ENCODE assay signal across 12 mouse cellular contexts in the genomic region with DNA sequence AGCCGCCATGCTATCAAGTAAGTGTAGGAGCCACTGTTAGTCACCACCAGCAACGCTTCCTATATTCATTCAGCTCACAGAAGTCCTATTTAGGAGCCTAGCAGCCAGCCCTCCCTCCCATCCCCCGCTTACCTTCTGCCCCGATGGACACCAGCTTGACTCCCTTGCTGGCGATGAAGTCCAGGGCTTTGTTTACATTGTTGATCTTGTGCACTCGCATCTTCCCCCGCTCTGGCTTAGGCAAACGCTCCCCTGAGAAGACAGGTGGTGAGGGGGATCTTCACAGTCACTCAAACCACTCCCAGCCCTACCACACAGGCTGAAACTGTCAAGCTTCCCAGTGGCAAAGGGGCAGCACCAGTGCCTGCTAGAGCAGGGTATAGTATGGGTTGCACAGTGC. TPM values are rescaled to one million over a fixed set of nuclear protein-coding genes. Genes with fewer than 3 reads are reported as not detected.
A peak's percentile ranks its signal among the peaks of the same experiment; 100 is the strongest.
DNase-seq lines count a peak whose midpoint lies in the region; ATAC-seq and TF ChIP-seq lines count a peak whose summit lies in the region.
"Had no signal": no experiment of that assay in that cellular context is flagged by ENCODE, and none has a peak within 500 bp of the region (broad histone marks: within the 10 kb centered on the region; RNA-seq: fewer than 3 reads in every experiment).

No protein-coding gene starts in this region.

- H3K9ac ChIP-seq in heart, adult 2 months (ENCODE audit: low read depth, low read length): no peak overlapping the region
- H3K9ac ChIP-seq in heart, embryonic 11.5 days (ENCODE audit: low read depth, low read length): no peak overlapping the region
- no peak overlapping the region for H3K9ac ChIP-seq in kidney, postnatal 0 days (ENCODE audit: low read depth, low read length)
- H3K9ac ChIP-seq in embryonic facial prominence, embryonic 15.5 days: no peak overlapping the region
- no peak overlapping the region for H3K9ac ChIP-seq in neural tube, embryonic 14.5 days (replicated peaks; ENCODE audit: low read depth, low read length)
- H3K9ac ChIP-seq: midbrain, embryonic 12.5 days had no signal

- H3K36me3 ChIP-seq in heart, adult 2 months (ENCODE audit: control insufficient read depth, insufficient read depth, low read length): peaks cover 40% of the 10 kb centered on the region
- peaks cover 36% of the 10 kb centered on the region for H3K36me3 ChIP-seq in heart, embryonic 11.5 days (ENCODE audit: control insufficient read depth, insufficient read depth, low read length)
- H3K36me3 ChIP-seq in kidney, postnatal 0 days (ENCODE audit: insufficient read depth, low read length): peaks cover 43% of the 10 kb centered on the region
- peaks cover 46% of the 10 kb centered on the region for H3K36me3 ChIP-seq in embryonic facial prominence, embryonic 15.5 days
- H3K36me3 ChIP-seq in neural tube, embryonic 14.5 days (ENCODE audit: control insufficient read depth, insufficient read depth, low read length): peaks cover 29% of the 10 kb centered on the region

- TF ChIP-seq CTCF in heart, adult 2 months (IDR thresholded peaks at IDR 0.05): no peak
- TF ChIP-seq CTCF in kidney, postnatal 0 days (IDR thresholded peaks at IDR 0.05; ENCODE audit: low read depth): no peak

- no peaks in the 10 kb centered on the region for H3K9me3 ChIP-seq in heart, embryonic 11.5 days (replicated peaks; ENCODE audit: control insufficient read depth, low read length)
- H3K9me3 ChIP-seq in kidney, postnatal 0 days (replicated peaks; ENCODE audit: low read length): no peaks in the 10 kb centered on the region
- no peaks in the 10 kb centered on the region for H3K9me3 ChIP-seq in embryonic facial prominence, embryonic 15.5 days (replicated peaks)
- no peaks in the 10 kb centered on the region for H3K9me3 ChIP-seq in neural tube, embryonic 14.5 days (ENCODE audit: control insufficient read depth, low read length)
- H3K9me3 ChIP-seq: midbrain, embryonic 12.5 days had no signal

- peaks cover 57% of the 10 kb centered on the region for H3K4me1 ChIP-seq in heart, adult 2 months (ENCODE audit: control insufficient read depth, insufficient read depth, low read length)
- H3K4me1 ChIP-seq in heart, embryonic 11.5 days (ENCODE audit: control insufficient read depth, insufficient read depth, low read length): peaks cover 64% of the 10 kb centered on the region
- H3K4me1 ChIP-seq in kidney, postnatal 0 days (replicated peaks; ENCODE audit: insufficient read depth, low read length): peaks cover 37% of the 10 kb centered on the region
- peaks cover 74% of the 10 kb centered on the region for H3K4me1 ChIP-seq in embryonic facial prominence, embryonic 15.5 days
- peaks cover 17% of the 10 kb centered on the region for H3K4me1 ChIP-seq in neural tube, embryonic 14.5 days (ENCODE audit: control insufficient read depth, insufficient read depth, low read length)

- WGBS in heart, adult 2 months: 63% methylated on average over 8 of the region's 8 CpGs
- WGBS in heart, embryonic 11.5 days (ENCODE audit: insufficient replicate concordance): 66% methylated on average over 8 of the region's 8 CpGs
- WGBS in kidney, postnatal 0 days: 61% methylated on average over 8 of the region's 8 CpGs
- 47% methylated on average over 8 of the region's 8 CpGs for WGBS in embryonic facial prominence, embryonic 15.5 days
- WGBS in neural tube, embryonic 14.5 days: 74% methylated on average over 8 of the region's 8 CpGs

- H3K4me2 ChIP-seq in heart, embryonic 11.5 days: no peak overlapping the region
- H3K4me2 ChIP-seq in kidney, postnatal 0 days (ENCODE audit: low read length): no peak overlapping the region
- H3K4me2 ChIP-seq in embryonic facial prominence, embryonic 15.5 days (replicated peaks): no peak overlapping the region
- no peak overlapping the region for H3K4me2 ChIP-seq in neural tube, embryonic 14.5 days (ENCODE audit: low read depth, low read length)
- H3K4me2 ChIP-seq: midbrain, embryonic 12.5 days had no signal

- no peak for ATAC-seq in heart, embryonic 11.5 days (replicated peaks; ENCODE audit: insufficient number of reproducible peaks, low FRiP score, low TSS enrichment)
- no peak for ATAC-seq in kidney, postnatal 0 days (replicated peaks; ENCODE audit: low FRiP score, low read depth)
- no peak for ATAC-seq in embryonic facial prominence, embryonic 15.5 days (ENCODE audit: insufficient number of reproducible peaks, low FRiP score, low TSS enrichment, low read depth)
- ATAC-seq in neural tube, embryonic 14.5 days (ENCODE audit: low read depth): no peak
- ATAC-seq: Patski had no signal

- H3K27me3 ChIP-seq in heart, adult 2 months (ENCODE audit: control insufficient read depth, insufficient read depth, low read length): no peaks in the 10 kb centered on the region
- H3K27me3 ChIP-seq in heart, embryonic 11.5 days (ENCODE audit: control insufficient read depth, insufficient read depth, low read length): no peaks in the 10 kb centered on the region
- H3K27me3 ChIP-seq in kidney, postnatal 0 days (ENCODE audit: insufficient read depth, low read length): no peaks in the 10 kb centered on the region
- H3K27me3 ChIP-seq in embryonic facial prominence, embryonic 15.5 days: no peaks in the 10 kb centered on the region
- no peaks in the 10 kb centered on the region for H3K27me3 ChIP-seq in neural tube, embryonic 14.5 days (ENCODE audit: control insufficient read depth, insufficient read depth, low read length)
- H3K27me3 ChIP-seq: midbrain, embryonic 12.5 days; Patski had no signal

- TF ChIP-seq POLR2A in heart, adult 2 months (IDR thresholded peaks at IDR 0.05; ENCODE audit: insufficient read depth, low read depth, low read length): no peak

- no peaks in the 10 kb centered on the region; the same call in 1 of the 2 replicates for H3K79me2 ChIP-seq in heart, adult 2 months (replicated peaks; ENCODE audit: control insufficient read depth, insufficient read depth, low read length)

- TF ChIP-seq EP300 in heart, adult 2 months (IDR thresholded peaks at IDR 0.05; ENCODE audit: insufficient read depth, low read depth, low read length): no peak

- intact Hi-C loops in heart, adult 2 months (cut with DNase I): no loop called here

- H3K27ac ChIP-seq in heart, adult 2 months: peak overlapping the region; percentile 75
- no peak overlapping the region for H3K27ac ChIP-seq in heart, embryonic 11.5 days (ENCODE audit: low read depth, low read length)
- H3K27ac ChIP-seq in kidney, postnatal 0 days: peak overlapping the region; percentile 33
- H3K27ac ChIP-seq in embryonic facial prominence, embryonic 15.5 days (replicated peaks): peak overlapping the region; percentile 92
- peak overlapping the region; percentile 16; the same call in 1 of the 2 replicates for H3K27ac ChIP-seq in neural tube, embryonic 14.5 days (ENCODE audit: low read depth, low read length)
- H3K27ac ChIP-seq: midbrain, embryonic 12.5 days had no signal

- no peak overlapping the region for H3K4me3 ChIP-seq in heart, adult 2 months
- H3K4me3 ChIP-seq in heart, embryonic 11.5 days (ENCODE audit: low read depth, low read length): no peak overlapping the region
- no peak overlapping the region for H3K4me3 ChIP-seq in kidney, postnatal 0 days (replicated peaks; ENCODE audit: low read depth, low read length)
- H3K4me3 ChIP-seq in embryonic facial prominence, embryonic 15.5 days (replicated peaks): no peak overlapping the region
- no peak overlapping the region for H3K4me3 ChIP-seq in neural tube, embryonic 14.5 days (ENCODE audit: low read depth, low read length)
- H3K4me3 ChIP-seq: midbrain, embryonic 12.5 days had no signal

- DNase-seq in heart, adult 2 months: no peak
- DNase-seq in kidney, postnatal 0 days (ENCODE audit: low spot score): no peak
- no peak for DNase-seq in kidney, adult 11 months
- no peak for DNase-seq in ovary, postnatal 10 days (ENCODE audit: low spot score)
- no peak for DNase-seq in urinary bladder, adult 18-20 months (ENCODE audit: low spot score in 2 of 2)

RNA-seq across cellular contexts. Expression of gene Capn12, which starts 37.3 kb away (rescaled TPM):
- under 1 TPM; 0.23 to 0.39 TPM for total RNA-seq in heart, adult 2 months (2021)
- 0.49 and 0.61 TPM in 2 replicates for polyA plus RNA-seq in heart, adult 2 months (2012; rRNA removed)
- 0.46 and 0.70 TPM in 2 replicates for polyA plus RNA-seq in heart, embryonic 11.5 days (2014; fragmentation: Nextera tagmentation; extraction: Ambion mirVana)
- 0.34 and 0.47 TPM in 2 replicates for polyA plus RNA-seq in kidney, postnatal 0 days (2015; fragmentation: Nextera tagmentation; extraction: Ambion mirVana)
- 1.1 and 1.4 TPM in 2 replicates for polyA plus RNA-seq in embryonic facial prominence, embryonic 15.5 days (2015; fragmentation: Nextera tagmentation; extraction: Ambion mirVana)
- polyA plus RNA-seq in neural tube, embryonic 14.5 days (2014; fragmentation: Nextera tagmentation; extraction: Ambion mirVana): 0.46 and 0.90 TPM in 2 replicates
- total RNA-seq: hematopoietic stem cell, adult 5-6 weeks had no signal

RNA-seq across cellular contexts. Expression of gene Actn4, which starts 43.6 kb away (rescaled TPM):
- total RNA-seq in heart, adult 2 months (2021): 10 to 100 TPM; 66.1 to 85.7 TPM
- 123 and 132 TPM in 2 replicates for polyA plus RNA-seq in heart, adult 2 months (2012; rRNA removed)
- polyA plus RNA-seq in heart, embryonic 11.5 days (2014; fragmentation: Nextera tagmentation; extraction: Ambion mirVana): 227 and 262 TPM in 2 replicates
- 255 and 280 TPM in 2 replicates for polyA plus RNA-seq in kidney, postnatal 0 days (2015; fragmentation: Nextera tagmentation; extraction: Ambion mirVana)
- 321 and 328 TPM in 2 replicates for polyA plus RNA-seq in embryonic facial prominence, embryonic 15.5 days (2015; fragmentation: Nextera tagmentation; extraction: Ambion mirVana)
- 109 and 143 TPM in 2 replicates for polyA plus RNA-seq in neural tube, embryonic 14.5 days (2014; fragmentation: Nextera tagmentation; extraction: Ambion mirVana)

RNA-seq across cellular contexts. Expression of gene Lgals7, which starts 54.9 kb away (rescaled TPM):
- under 1 TPM in 1 of 2 experiments, not detected in 1; 0.61 TPM for total RNA-seq in heart, adult 2 months (2021)
- 1.6 and 4.0 TPM in 2 replicates for polyA plus RNA-seq in heart, adult 2 months (2012; rRNA removed)
- polyA plus RNA-seq in heart, embryonic 11.5 days (2014; fragmentation: Nextera tagmentation; extraction: Ambion mirVana): 0.82 and 1.0 TPM in 2 replicates
- polyA plus RNA-seq in kidney, postnatal 0 days (2015; fragmentation: Nextera tagmentation; extraction: Ambion mirVana): 1.3 and 1.7 TPM in 2 replicates
- 187 and 265 TPM in 2 replicates for polyA plus RNA-seq in embryonic facial prominence, embryonic 15.5 days (2015; fragmentation: Nextera tagmentation; extraction: Ambion mirVana)
- polyA plus RNA-seq in neural tube, embryonic 14.5 days (2014; fragmentation: Nextera tagmentation; extraction: Ambion mirVana): 1.8 and 2.6 TPM in 2 replicates
- total RNA-seq: hematopoietic stem cell, adult 5-6 weeks; left cerebral cortex, postnatal 36 days had no signal

Comparison
In these comparisons a context has a peak if more than half of its experiments do, and no peak if none do; other contexts are left out.
1. RNA of gene Lgals7, which starts 54.9 kb away (polyA plus RNA-seq): 187 to 265 TPM in embryonic facial prominence, embryonic 15.5 days; 1.6 to 4.0 TPM in heart, adult 2 months, 1.8 to 2.6 TPM in neural tube, embryonic 14.5 days, 1.3 to 1.7 TPM in kidney, postnatal 0 days and 0.82 to 1.0 TPM in heart, embryonic 11.5 days; every median in the first group is over 10 times any median in the second.